Mouse (Mus musculus) testis, postnatal 14 days (tissue): Measurements from ENCODE around the gene Tbxas1.

ENCODE experiments used
- DNase-seq: peaks from one replicate; pipeline ENCODE4 v3.0.0; 2021; ENCODE audit warnings: low spot score

The Tbxas1 gene

DNA sequence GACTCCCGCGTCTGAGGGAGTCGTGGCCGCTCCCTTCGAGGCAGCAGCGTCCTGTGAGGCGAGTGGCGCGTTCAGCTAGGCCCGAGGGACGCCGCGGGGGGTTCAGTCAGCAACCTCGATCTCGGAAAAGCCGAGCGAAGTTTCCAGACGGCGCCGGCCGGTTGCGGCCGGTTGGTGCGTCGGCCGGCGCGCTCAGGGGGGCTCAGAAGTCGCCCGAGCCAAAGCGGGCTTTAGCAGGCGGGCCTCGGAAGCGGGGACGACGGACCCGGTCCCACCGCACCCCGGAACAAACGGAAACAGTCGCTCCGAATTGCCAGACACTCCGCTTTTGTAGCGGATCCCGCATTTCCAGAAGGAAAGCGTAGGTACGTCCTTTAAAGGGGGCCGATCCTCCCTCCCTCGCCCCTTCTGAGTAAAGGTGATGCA lies 243.3 kb downstream of the Tbxas1 start:
- peak; percentile 88 for DNase-seq

DNA sequence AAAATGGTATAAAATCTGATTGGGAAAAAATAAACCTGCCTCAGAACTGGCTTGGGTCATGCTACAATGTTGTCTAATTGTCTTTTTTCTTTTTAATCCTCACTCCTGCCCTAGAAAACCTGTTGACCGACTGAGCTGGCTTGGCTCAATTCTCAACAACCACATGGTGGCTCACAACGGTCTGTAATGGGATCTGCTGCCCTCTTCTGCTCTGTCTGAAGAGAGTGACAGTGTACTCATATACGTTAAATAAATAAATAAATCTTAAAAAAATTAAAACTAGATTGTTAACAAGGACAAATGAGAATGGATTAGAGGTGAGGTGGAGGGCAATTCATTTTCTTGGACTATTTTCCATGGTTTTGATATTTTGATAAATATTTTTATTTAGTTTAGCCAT lies 245.5 kb downstream of the Tbxas1 start:
- DNase-seq, result no peak

DNA sequence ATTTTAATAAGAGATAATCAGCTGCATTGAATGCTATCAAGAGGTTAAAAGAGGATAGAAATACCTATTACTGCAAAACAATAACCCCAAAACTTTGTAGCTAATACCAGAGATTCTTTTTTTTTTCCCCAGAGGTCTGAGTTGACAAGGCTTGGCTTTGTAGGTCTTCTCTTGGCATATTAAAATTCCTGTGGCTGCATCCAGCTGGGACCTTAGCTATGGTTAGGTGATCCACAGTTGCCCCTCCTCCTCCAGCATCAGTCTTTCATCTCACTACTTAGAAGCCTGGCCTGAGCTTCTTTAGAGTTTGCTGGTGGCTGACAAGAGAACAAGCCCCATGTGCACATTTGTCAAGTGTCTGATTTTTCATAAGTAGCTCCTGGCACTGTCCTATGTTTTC lies 249.5 kb downstream of the Tbxas1 start:
- no peak for DNase-seq

DNA sequence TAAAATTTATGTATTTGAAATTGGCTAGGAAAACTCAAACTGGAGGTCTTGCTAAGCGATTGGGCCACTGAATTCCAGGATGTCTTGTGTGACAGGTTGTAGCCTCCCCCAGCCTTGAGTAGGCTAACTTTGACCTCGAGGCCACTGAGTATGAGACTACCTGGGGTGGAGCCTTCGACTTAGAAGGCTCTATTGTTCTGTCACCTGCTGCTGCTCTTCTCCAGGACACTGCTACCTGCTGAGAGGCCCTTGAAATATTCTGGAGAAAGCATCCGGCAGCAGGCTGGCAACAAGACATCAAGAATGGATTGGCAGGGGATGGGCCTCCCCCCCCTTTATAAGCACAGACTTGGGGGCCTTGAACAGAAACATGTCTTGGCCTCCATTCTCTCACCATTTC lies 256.3 kb downstream of the Tbxas1 start:
- no peak for DNase-seq

DNA sequence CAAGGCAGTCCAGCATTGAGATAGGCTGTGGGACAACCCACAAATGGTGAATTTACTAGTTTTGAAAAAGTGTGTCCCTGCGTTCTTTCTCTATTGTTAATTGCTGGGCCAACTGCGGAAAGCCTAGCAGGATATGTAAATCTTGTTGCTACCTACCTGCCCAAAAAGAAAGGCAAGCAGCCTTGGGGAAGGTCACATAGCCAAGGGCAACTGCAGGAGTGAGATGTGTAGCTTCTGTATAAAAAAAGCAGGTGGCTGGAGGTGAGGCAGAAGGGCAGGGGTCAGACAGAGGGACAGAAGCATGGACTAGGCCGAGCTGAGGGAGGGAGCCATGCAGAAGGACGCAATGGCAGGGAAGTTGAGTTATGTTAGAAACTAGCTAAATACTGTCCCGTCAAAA lies 257.4 kb downstream of the Tbxas1 start:
- no peak for DNase-seq
